Mouse (Mus musculus): Measurements from ENCODE around the gene Ntmt1. TPM values are rescaled to one million over a fixed set of nuclear protein-coding genes. Genes with fewer than 3 reads are reported as not detected.

The Ntmt1 gene
- polyA plus RNA-seq, 1 experiment: 71.2 TPM

DNA sequence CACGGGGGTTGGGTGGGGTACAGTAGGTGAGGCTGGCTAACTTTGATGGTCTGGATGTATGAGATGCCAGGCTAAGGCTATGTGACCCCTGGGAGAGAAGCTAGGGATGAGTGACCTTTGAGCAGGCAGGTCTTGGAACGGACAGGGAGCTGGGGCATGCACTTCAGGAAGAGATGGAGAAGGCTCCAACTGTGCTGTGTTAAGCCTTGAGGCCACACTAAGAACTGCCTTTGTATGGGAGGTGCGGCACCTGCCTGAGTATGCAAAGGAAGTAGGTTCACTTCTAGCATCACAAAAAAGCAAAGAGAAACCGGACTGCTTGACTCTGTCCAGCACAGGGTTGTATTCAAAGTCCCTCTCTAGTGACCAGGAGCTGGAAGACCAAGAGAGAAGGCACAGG lies 29.4 kb upstream of the Ntmt1 start:
- H3K79me2 ChIP-seq (ENCODE audit: control insufficient read depth, insufficient read depth): no peaks in the 10 kb centered on the region
- no peaks in the 10 kb centered on the region for H3K27me3 ChIP-seq (ENCODE audit: control insufficient read depth, insufficient read depth, insufficient read length)
- no peaks in the 10 kb centered on the region for H3K36me3 ChIP-seq (ENCODE audit: control insufficient read depth, insufficient read depth)
- H3K4me3 ChIP-seq: no peak overlapping the region
- no peak for TF ChIP-seq MAX (IDR thresholded peaks at IDR 0.05; ENCODE audit: low read depth)
- TF ChIP-seq MYOD1 (IDR thresholded peaks at IDR 0.05; ENCODE audit: control insufficient read depth in 1 of 3, insufficient read length in 2 of 3, low read depth in 2 of 3): no peak
- no peak for TF ChIP-seq USF1 (IDR thresholded peaks at IDR 0.05; ENCODE audit: low read depth)
- no peak for TF ChIP-seq POLR2AphosphoS2 (IDR thresholded peaks at IDR 0.05; ENCODE audit: insufficient read length, low read depth)
- TF ChIP-seq POLR2A (IDR thresholded peaks at IDR 0.05; ENCODE audit: insufficient read length, low read depth): no peak
- TF ChIP-seq REST (IDR thresholded peaks at IDR 0.05; ENCODE audit: insufficient read depth, insufficient read length): no peak
- TF ChIP-seq E2F4 (IDR thresholded peaks at IDR 0.05; ENCODE audit: insufficient read depth): no peak
- TF ChIP-seq MYOG (IDR thresholded peaks at IDR 0.05; ENCODE audit: control insufficient read depth in 1 of 3, insufficient read depth in 1 of 3, insufficient read length in 2 of 3, low read depth in 2 of 3): no peak
- no peak for TF ChIP-seq TCF12 (IDR thresholded peaks at IDR 0.05; ENCODE audit: insufficient read depth, poor library complexity, severe bottlenecking)
- TF ChIP-seq SRF (IDR thresholded peaks at IDR 0.05; ENCODE audit: control insufficient read depth, insufficient read length, low read depth): no peak
- TF ChIP-seq CEBPB (IDR thresholded peaks at IDR 0.05; ENCODE audit: insufficient read depth, poor library complexity, severe bottlenecking): no peak
- no peak for TF ChIP-seq TCF3 (IDR thresholded peaks at IDR 0.05; ENCODE audit: insufficient read length, low read depth)
- no peak overlapping the region for H3ac ChIP-seq (ENCODE audit: control insufficient read depth, insufficient read length)
- no peak overlapping the region for H3K4me2 ChIP-seq (ENCODE audit: low read depth)

DNA sequence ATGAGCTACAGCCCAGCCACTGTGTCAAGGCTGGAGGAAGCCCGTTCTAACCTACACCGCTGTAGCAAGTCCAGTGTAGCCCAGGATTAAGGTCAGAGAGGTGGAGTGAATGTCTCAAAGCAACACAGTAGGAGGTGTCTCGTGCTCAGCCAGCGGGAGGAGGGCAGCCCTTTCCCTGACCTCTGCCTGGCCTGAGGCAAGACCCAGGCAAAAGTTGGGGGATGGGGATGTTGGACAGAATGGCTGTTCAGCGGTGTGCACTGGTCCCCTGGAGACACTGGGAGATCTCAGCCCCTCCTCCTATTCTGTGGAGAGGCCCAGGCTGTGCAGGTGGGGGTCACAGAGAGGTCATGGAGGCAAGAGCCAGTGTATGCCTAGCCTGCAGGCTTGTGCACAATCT lies 28.4 kb upstream of the Ntmt1 start:
- H3K79me2 ChIP-seq (ENCODE audit: control insufficient read depth, insufficient read depth): no peaks in the 10 kb centered on the region
- no peak for TF ChIP-seq MYOG (IDR thresholded peaks at IDR 0.05; ENCODE audit: control insufficient read depth in 1 of 3, insufficient read depth in 1 of 3, insufficient read length in 2 of 3, low read depth in 2 of 3)
- TF ChIP-seq MAX (IDR thresholded peaks at IDR 0.05; ENCODE audit: low read depth): no peak
- TF ChIP-seq USF1 (IDR thresholded peaks at IDR 0.05; ENCODE audit: low read depth): no peak
- no peak for TF ChIP-seq POLR2A (IDR thresholded peaks at IDR 0.05; ENCODE audit: insufficient read length, low read depth)
- peak; percentile 38 for TF ChIP-seq POLR2AphosphoS2 (IDR thresholded peaks at IDR 0.05; ENCODE audit: insufficient read length, low read depth)
- no peak for TF ChIP-seq REST (IDR thresholded peaks at IDR 0.05; ENCODE audit: insufficient read depth, insufficient read length)
- no peak for TF ChIP-seq TCF3 (IDR thresholded peaks at IDR 0.05; ENCODE audit: insufficient read length, low read depth)
- TF ChIP-seq SRF (IDR thresholded peaks at IDR 0.05; ENCODE audit: control insufficient read depth, insufficient read length, low read depth): no peak
- H3ac ChIP-seq (ENCODE audit: control insufficient read depth, insufficient read length): no peak overlapping the region
- H3K4me2 ChIP-seq (ENCODE audit: low read depth): no peak overlapping the region
- H3K36me3 ChIP-seq (ENCODE audit: control insufficient read depth, insufficient read depth): no peaks in the 10 kb centered on the region
- H3K27me3 ChIP-seq (ENCODE audit: control insufficient read depth, insufficient read depth, insufficient read length): no peaks in the 10 kb centered on the region
- no peak overlapping the region for H3K4me3 ChIP-seq

DNA sequence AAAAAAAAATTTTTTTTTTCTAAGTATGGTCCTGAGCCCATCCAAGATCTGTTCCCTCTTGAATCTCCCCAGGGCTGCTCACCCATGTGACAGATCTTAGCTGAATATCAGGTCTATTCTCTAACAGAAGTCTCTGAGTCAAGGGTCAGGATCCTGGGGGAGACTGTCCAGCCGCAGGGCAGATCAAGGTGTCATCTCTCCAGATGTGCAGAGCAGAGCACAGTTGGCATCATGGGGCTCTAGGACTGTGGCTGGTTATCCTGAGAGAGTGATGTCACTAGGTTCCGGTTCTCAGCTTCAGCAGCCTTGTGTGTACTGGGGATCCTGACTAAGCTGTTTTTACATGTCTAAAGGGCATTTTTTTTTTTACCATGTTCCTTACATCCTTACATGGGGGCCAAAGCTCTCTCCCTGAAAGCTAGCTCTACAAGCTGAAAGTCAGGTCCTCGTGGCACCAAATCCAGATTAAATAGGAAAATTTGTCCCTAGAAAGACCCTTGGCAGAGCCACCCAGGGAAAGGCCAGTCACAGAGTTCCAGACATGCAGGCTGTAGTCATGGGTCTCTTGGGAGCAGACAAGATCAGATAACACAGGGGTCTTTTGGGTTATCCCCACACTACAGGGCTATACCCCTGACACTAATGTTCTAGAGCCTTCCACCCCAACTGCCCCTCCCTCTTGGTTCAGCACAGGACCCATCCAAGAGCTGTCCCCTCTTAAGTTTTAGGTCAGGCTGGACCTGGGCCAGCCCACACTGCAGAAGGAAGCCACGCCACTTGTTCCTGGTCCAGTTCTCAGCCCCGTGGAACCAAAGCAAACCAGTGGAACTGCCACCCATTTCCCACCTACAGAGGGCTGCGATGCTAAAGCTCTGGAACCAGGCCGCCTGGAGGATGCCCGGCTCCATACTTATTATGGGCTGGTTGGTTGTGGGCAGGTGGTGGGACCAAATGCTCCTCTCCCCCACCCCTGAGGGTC lies 25.0 kb upstream of the Ntmt1 start:
- H3K4me3 ChIP-seq: no peak overlapping the region
- H3K4me2 ChIP-seq (ENCODE audit: low read depth): peak overlapping the region; percentile 28
- H3K79me2 ChIP-seq (ENCODE audit: control insufficient read depth, insufficient read depth): no peaks in the 10 kb centered on the region
- no peak for TF ChIP-seq E2F4 (IDR thresholded peaks at IDR 0.05; ENCODE audit: insufficient read depth)
- TF ChIP-seq POLR2AphosphoS2 (IDR thresholded peaks at IDR 0.05; ENCODE audit: insufficient read length, low read depth): no peak
- TF ChIP-seq MYOG (IDR thresholded peaks at IDR 0.05; ENCODE audit: control insufficient read depth in 1 of 3, insufficient read depth in 1 of 3, insufficient read length in 2 of 3, low read depth in 2 of 3): no peak
- H3ac ChIP-seq (ENCODE audit: control insufficient read depth, insufficient read length): no peak overlapping the region
- no peaks in the 10 kb centered on the region for H3K27me3 ChIP-seq (ENCODE audit: control insufficient read depth, insufficient read depth, insufficient read length)
- H3K36me3 ChIP-seq (ENCODE audit: control insufficient read depth, insufficient read depth): no peaks in the 10 kb centered on the region

DNA sequence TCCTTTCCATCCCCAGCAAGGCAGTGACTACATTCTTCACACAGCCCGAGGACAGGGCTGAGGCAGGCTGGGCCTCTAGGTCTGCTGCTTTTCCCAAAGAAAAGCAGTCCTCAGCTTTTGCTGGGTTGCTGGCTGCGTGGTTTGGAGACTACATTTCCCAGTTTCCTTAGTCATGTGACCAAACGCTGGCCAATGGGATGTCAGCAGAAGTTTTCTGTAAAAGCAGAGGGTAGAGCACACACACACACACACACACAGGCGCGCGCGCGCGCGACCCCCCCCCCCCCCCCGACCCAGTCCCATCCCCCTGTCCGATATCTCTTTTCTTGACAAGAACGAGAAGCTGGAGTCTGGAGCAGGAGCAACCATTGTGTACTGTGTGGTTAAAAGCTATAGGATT lies 24.3 kb upstream of the Ntmt1 start:
- no peaks in the 10 kb centered on the region for H3K36me3 ChIP-seq (ENCODE audit: control insufficient read depth, insufficient read depth)
- H3K79me2 ChIP-seq (ENCODE audit: control insufficient read depth, insufficient read depth): no peaks in the 10 kb centered on the region
- TF ChIP-seq MAX (IDR thresholded peaks at IDR 0.05; ENCODE audit: low read depth) (no peak), TCF12 (IDR thresholded peaks at IDR 0.05; ENCODE audit: insufficient read depth, poor library complexity, severe bottlenecking) (no peak), REST (IDR thresholded peaks at IDR 0.05; ENCODE audit: insufficient read depth, insufficient read length) (no peak), USF1 (IDR thresholded peaks at IDR 0.05; ENCODE audit: low read depth) (peak; percentile 94)
- no peak overlapping the region for H3K4me3 ChIP-seq
- H3K27me3 ChIP-seq (ENCODE audit: control insufficient read depth, insufficient read depth, insufficient read length): no peaks in the 10 kb centered on the region
- peak overlapping the region; percentile 56 for H3K4me2 ChIP-seq (ENCODE audit: low read depth)
- H3ac ChIP-seq (ENCODE audit: control insufficient read depth, insufficient read length): no peak overlapping the region
